Comparison of ENCODE assay signal across 9 mouse cellular contexts in genomic region chr5:113024154-113024764, GRCm38 (mm10). TPM values are rescaled to one million over a fixed set of nuclear protein-coding genes. Genes with fewer than 3 reads are reported as not detected.
DNase-seq lines count a peak whose midpoint lies in the region; ATAC-seq lines count a peak whose summit lies in the region.
"Had no signal": no experiment of that assay in that cellular context is flagged by ENCODE, and none has a peak within 500 bp of the region (broad histone marks: within the 10 kb centered on the region; RNA-seq: fewer than 3 reads in every experiment).

No protein-coding gene starts in this region.

- H3K27ac ChIP-seq in heart, embryonic 11.5 days (ENCODE audit: low read depth, low read length) = no peak overlapping the region

- H3K36me3 ChIP-seq in heart, embryonic 11.5 days (ENCODE audit: control insufficient read depth, insufficient read depth, low read length) = no peaks in the 10 kb centered on the region

- no peak for ATAC-seq in heart, embryonic 11.5 days (replicated peaks; ENCODE audit: insufficient number of reproducible peaks, low FRiP score, low TSS enrichment)
- no peak for ATAC-seq in erythroid progenitor cell, adult 5-6 weeks (replicated peaks; ENCODE audit: low FRiP score, poor library complexity, severe bottlenecking)
- no peak for ATAC-seq in frontal cortex, adult (ENCODE audit: low TSS enrichment)

- peak overlapping the region; percentile 25 for H3K4me2 ChIP-seq in heart, embryonic 11.5 days

- H3K9ac ChIP-seq in heart, embryonic 11.5 days (ENCODE audit: low read depth, low read length) = no peak overlapping the region

- H3K4me1 ChIP-seq in heart, embryonic 11.5 days (ENCODE audit: control insufficient read depth, insufficient read depth, low read length) = peaks cover 6% of the 10 kb centered on the region; the same call in 1 of the 2 replicates
- H3K4me1 ChIP-seq: megakaryocyte, embryonic 14.5 days had no signal

- H3K27me3 ChIP-seq in heart, embryonic 11.5 days (ENCODE audit: control insufficient read depth, insufficient read depth, low read length) = no peaks in the 10 kb centered on the region

- WGBS in heart, embryonic 11.5 days (ENCODE audit: insufficient replicate concordance) = 46% methylated on average over 18 of the region's 18 CpGs

- no peak overlapping the region for H3K4me3 ChIP-seq in heart, embryonic 11.5 days (ENCODE audit: low read depth, low read length)
- H3K4me3 ChIP-seq: megakaryocyte, embryonic 14.5 days had no signal

- DNase-seq in Muller cell, postnatal 12 days (ENCODE audit: inconsistent ontology term) = peak; percentile 37
- peak; percentile 40 for DNase-seq in adrenal gland, postnatal 25 days
- DNase-seq in kidney, adult 8-10 months = peak; percentile 30 to 39
- peak; percentile 88 to 93 for DNase-seq in lung, adult 18-20 months
- peak; percentile 26 for DNase-seq in ovary, postnatal 36 days (ENCODE audit: low spot score)

- no peaks in the 10 kb centered on the region for H3K9me3 ChIP-seq in heart, embryonic 11.5 days (replicated peaks; ENCODE audit: control insufficient read depth, low read length)

RNA-seq across cellular contexts. Expression of gene Grk3, which starts 8.7 kb away (rescaled TPM):
- total RNA-seq in adrenal gland, postnatal 25 days (2021) = 18.1 and 19.8 TPM in 2 replicates
- polyA plus RNA-seq in heart, embryonic 11.5 days (2014; fragmentation: Nextera tagmentation; extraction: Ambion mirVana) = 10.4 and 11.3 TPM in 2 replicates
- 0.42 and 1.8 TPM in 2 replicates for total RNA-seq in erythroid progenitor cell, adult 5-6 weeks (2015; ENCODE audit: low replicate concordance)
- total RNA-seq in erythroid progenitor cell, adult 5-6 weeks (2017; ENCODE audit: low replicate concordance) = 3.1 and 3.6 TPM in 2 replicates

RNA-seq across cellular contexts. Expression of gene Crybb2, which starts 45.7 kb away (rescaled TPM):
- not detected in 2 replicates for total RNA-seq in adrenal gland, postnatal 25 days (2021)
- polyA plus RNA-seq in heart, embryonic 11.5 days (2014; fragmentation: Nextera tagmentation; extraction: Ambion mirVana) = not detected in 2 replicates
- total RNA-seq in erythroid progenitor cell, adult 5-6 weeks (2015; ENCODE audit: low replicate concordance) = not detected in 2 replicates
- 1.3 TPM in 1 of 2 replicates, not detected in the other for total RNA-seq in erythroid progenitor cell, adult 5-6 weeks (2017; ENCODE audit: low replicate concordance)

RNA-seq across cellular contexts. Expression of gene Crybb3, which starts 57.1 kb away (rescaled TPM):
- total RNA-seq in adrenal gland, postnatal 25 days (2021) = 0.70 TPM in 1 of 2 replicates, not detected in the other
- 0.56 and 0.77 TPM in 2 replicates for polyA plus RNA-seq in heart, embryonic 11.5 days (2014; fragmentation: Nextera tagmentation; extraction: Ambion mirVana)
- not detected in 2 replicates for total RNA-seq in erythroid progenitor cell, adult 5-6 weeks (2015; ENCODE audit: low replicate concordance)
- not detected in 2 replicates for total RNA-seq in erythroid progenitor cell, adult 5-6 weeks (2017; ENCODE audit: low replicate concordance)

Comparison
In these comparisons a context has a peak if more than half of its experiments do, and no peak if none do; other contexts are left out.
1. DNase-seq: peak in every context shown above with its lines; median percentile 90 in lung, adult 18-20 months; 40 in adrenal gland, postnatal 25 days; 37 in Muller cell, postnatal 12 days; 34 in kidney, adult 8-10 months; 26 in ovary, postnatal 36 days.